ENCODE assay signal across 18 mouse cellular contexts in genomic region chr9:75511236-75511939, GRCm38 (mm10). TPM values are rescaled to one million over a fixed set of nuclear protein-coding genes. Genes with fewer than 3 reads are reported as not detected.
DNase-seq lines count a peak whose midpoint lies in the region; ATAC-seq and TF ChIP-seq lines count a peak whose summit lies in the region.
"Had no signal": no experiment of that assay in that cellular context is flagged by ENCODE, and none has a peak within 500 bp of the region (broad histone marks: within the 10 kb centered on the region; RNA-seq: fewer than 3 reads in every experiment).

No protein-coding gene starts in this region.

- DNase-seq in heart, adult 11 months, result peak; percentile 28
- DNase-seq in heart, adult 2 months, result no peak
- DNase-seq in right cerebral cortex, adult 2 months (ENCODE audit: low spot score in 2 of 2), result peak; percentile 16 to 34
- DNase-seq in right cerebral cortex, postnatal 10 days (ENCODE audit: low spot score in 2 of 2), result no peak
- peak; percentile 58 for DNase-seq in telencephalon, adult 2 months (ENCODE audit: low read depth, low spot score)
- DNase-seq in kidney, postnatal 4 days, result no peak
- DNase-seq in kidney, adult 11 months, result no peak
- DNase-seq: embryo, embryonic 11 days; kidney, postnatal 36 days; lung, adult 2 months; spleen, adult 18-20 months; thymus, postnatal 25 days had no signal

- no peak overlapping the region for H3K4me2 ChIP-seq in forebrain, embryonic 15.5 days (replicated peaks)
- H3K4me2 ChIP-seq: limb, embryonic 15.5 days had no signal

- intact Hi-C loops in heart, adult 2 months (cut with DNase I), result loop anchor here (5.0 kb wide), 1 partner anchor 69 kb away; the partner anchor contains the start of gene Leo1

- H3K9ac ChIP-seq in heart, adult 2 months (ENCODE audit: low read depth, low read length), result no peak overlapping the region
- H3K9ac ChIP-seq in forebrain, embryonic 15.5 days (replicated peaks), result no peak overlapping the region
- H3K9ac ChIP-seq: limb, embryonic 15.5 days had no signal

- TF ChIP-seq CTCF in heart, adult 2 months (IDR thresholded peaks at IDR 0.05), result no peak

- H3K4me3 ChIP-seq in heart, adult 2 months, result no peak overlapping the region
- H3K4me3 ChIP-seq in forebrain, embryonic 15.5 days, result no peak overlapping the region
- H3K4me3 ChIP-seq: limb, embryonic 15.5 days had no signal

- no peak overlapping the region for H3K27ac ChIP-seq in heart, adult 2 months
- peak overlapping the region; percentile 66 for H3K27ac ChIP-seq in forebrain, embryonic 15.5 days (replicated peaks)
- H3K27ac ChIP-seq: limb, embryonic 15.5 days; macrophage had no signal

- H3K27me3 ChIP-seq in heart, adult 2 months (ENCODE audit: control insufficient read depth, insufficient read depth, low read length), result no peaks in the 10 kb centered on the region
- H3K27me3 ChIP-seq in forebrain, embryonic 15.5 days, result no peaks in the 10 kb centered on the region
- H3K27me3 ChIP-seq: limb, embryonic 15.5 days; Patski had no signal

- H3K36me3 ChIP-seq in heart, adult 2 months (ENCODE audit: control insufficient read depth, insufficient read depth, low read length), result peaks cover 7% of the 10 kb centered on the region
- H3K36me3 ChIP-seq in forebrain, embryonic 15.5 days, result peaks cover 41% of the 10 kb centered on the region

- TF ChIP-seq POLR2A in heart, adult 2 months (IDR thresholded peaks at IDR 0.05; ENCODE audit: insufficient read depth, low read depth, low read length), result no peak

- WGBS in heart, adult 2 months, result 61% methylated on average over 8 of the region's 8 CpGs
- 40% methylated on average over 8 of the region's 8 CpGs for WGBS in forebrain, embryonic 15.5 days

- no peaks in the 10 kb centered on the region for H3K4me1 ChIP-seq in heart, adult 2 months (ENCODE audit: control insufficient read depth, insufficient read depth, low read length)
- H3K4me1 ChIP-seq in forebrain, embryonic 15.5 days, result peaks cover 11% of the 10 kb centered on the region
- H3K4me1 ChIP-seq: limb, embryonic 15.5 days had no signal

- no peaks in the 10 kb centered on the region for H3K9me3 ChIP-seq in forebrain, embryonic 15.5 days
- H3K9me3 ChIP-seq: limb, embryonic 15.5 days had no signal

- no peak for TF ChIP-seq EP300 in heart, adult 2 months (IDR thresholded peaks at IDR 0.05; ENCODE audit: insufficient read depth, low read depth, low read length)

- peak; percentile 72 for ATAC-seq in forebrain, embryonic 15.5 days (replicated peaks)
- ATAC-seq: CD4-positive, CD25-positive, alpha-beta regulatory T cell, adult 4 months; intestine, postnatal 0 days; Patski had no signal

- no peaks in the 10 kb centered on the region for H3K79me2 ChIP-seq in heart, adult 2 months (replicated peaks; ENCODE audit: control insufficient read depth, insufficient read depth, low read length)

RNA-seq across cellular contexts. Expression of gene Tmod3, which starts 48.1 kb away (rescaled TPM):
- total RNA-seq in heart, adult 2 months (2021), result 10 to 100 TPM; 50.1 to 63.6 TPM
- 19.6 and 37.8 TPM in 2 replicates for polyA plus RNA-seq in heart, adult 2 months (2012; rRNA removed)
- polyA plus RNA-seq in forebrain, embryonic 15.5 days (2015; fragmentation: Nextera tagmentation; extraction: Ambion mirVana), result 99.1 and 107 TPM in 2 replicates

Comparison
In these comparisons a context has a peak if more than half of its experiments do, and no peak if none do; other contexts are left out.
1. DNase-seq: peak in heart, adult 11 months (single experiment), right cerebral cortex, adult 2 months (2 of 2) and telencephalon, adult 2 months (single experiment); none in heart, adult 2 months (0 of 2), right cerebral cortex, postnatal 10 days (0 of 2), kidney, postnatal 4 days (0 of 2) and kidney, adult 11 months (single experiment).